Mouse (Mus musculus) spleen, adult 2 months (tissue): ENCODE data around the gene Sema6d. TPM values are rescaled to one million over a fixed set of nuclear protein-coding genes. Genes with fewer than 3 reads are reported as not detected.

ENCODE experiments used
- DNase-seq, 2 experiments: peaks; one replicate each; pipeline versions ENCODE4 v3.0.0 to v3.0.0-alpha.2; 2012 to 2021; ENCODE audit warnings: low spot score in 2 of 2, low read depth in 1 of 2
- H3K27ac ChIP-seq: fragments of 200-500 bp; 2 replicates; pipeline ENCODE4 v1.5.1; 2012; ENCODE audit warnings: low read length, inconsistent platforms; ENCODE audit not compliant: insufficient read depth
- H3K27me3 ChIP-seq: fragments of 200-500 bp; 2 replicates; pipeline ENCODE4 v1.6.1; 2012; ENCODE audit warnings: mild to moderate bottlenecking, moderate library complexity, low read length, inconsistent platforms; ENCODE audit not compliant: control insufficient read depth, insufficient read depth
- H3K36me3 ChIP-seq: fragments of 200-500 bp; 2 replicates; pipeline ENCODE4 v1.6.1; 2012; ENCODE audit warnings: mild to moderate bottlenecking, low read length, inconsistent platforms; ENCODE audit not compliant: control insufficient read depth, insufficient read depth
- H3K4me1 ChIP-seq: fragments of 200-500 bp; 2 replicates; pipeline ENCODE4 v1.6.1; 2011; ENCODE audit warnings: inconsistent platforms; ENCODE audit not compliant: control insufficient read depth, insufficient read depth, insufficient read length
- H3K4me3 ChIP-seq: fragments of 200-500 bp; 2 replicates; pipeline ENCODE4 v1.5.1; 2011; ENCODE audit warnings: mild to moderate bottlenecking, inconsistent platforms; ENCODE audit not compliant: insufficient read depth, insufficient read length; ENCODE audit errors: extremely low read depth
- CTCF ChIP-seq: fragments of 200-500 bp; IDR thresholded peaks from 2 replicates; pipeline ENCODE4 v1.5.1; 2011; ENCODE audit warnings: mild to moderate bottlenecking, inconsistent platforms; ENCODE audit not compliant: insufficient read depth, insufficient read length, insufficient replicate concordance; ENCODE audit errors: extremely low read depth
- POLR2A ChIP-seq: fragments of 200-500 bp; IDR thresholded peaks from 2 replicates; pipeline ENCODE4 v1.6.1; 2011; ENCODE audit warnings: low read depth, low read length, inconsistent platforms
- WGBS: fragments of 180-500 bp; shearing (Covaris S2); methylation state at CpG from one replicate; pipeline ENCODE4 v1.1.7; 2018; 5-methylcytosine and 5-hydroxymethylcytosine counted together
- polyA plus RNA-seq: library from polyadenylated mRNA; depleted of rRNA; stranded (reverse); fragments of >200 nt; gene quantifications from 2 replicates; pipeline ENCODE4 v1.2.3, GENCODE M21; 2012

Sema6d gene
- polyA plus RNA-seq, 1 experiment, result 8.9 TPM

DNA sequence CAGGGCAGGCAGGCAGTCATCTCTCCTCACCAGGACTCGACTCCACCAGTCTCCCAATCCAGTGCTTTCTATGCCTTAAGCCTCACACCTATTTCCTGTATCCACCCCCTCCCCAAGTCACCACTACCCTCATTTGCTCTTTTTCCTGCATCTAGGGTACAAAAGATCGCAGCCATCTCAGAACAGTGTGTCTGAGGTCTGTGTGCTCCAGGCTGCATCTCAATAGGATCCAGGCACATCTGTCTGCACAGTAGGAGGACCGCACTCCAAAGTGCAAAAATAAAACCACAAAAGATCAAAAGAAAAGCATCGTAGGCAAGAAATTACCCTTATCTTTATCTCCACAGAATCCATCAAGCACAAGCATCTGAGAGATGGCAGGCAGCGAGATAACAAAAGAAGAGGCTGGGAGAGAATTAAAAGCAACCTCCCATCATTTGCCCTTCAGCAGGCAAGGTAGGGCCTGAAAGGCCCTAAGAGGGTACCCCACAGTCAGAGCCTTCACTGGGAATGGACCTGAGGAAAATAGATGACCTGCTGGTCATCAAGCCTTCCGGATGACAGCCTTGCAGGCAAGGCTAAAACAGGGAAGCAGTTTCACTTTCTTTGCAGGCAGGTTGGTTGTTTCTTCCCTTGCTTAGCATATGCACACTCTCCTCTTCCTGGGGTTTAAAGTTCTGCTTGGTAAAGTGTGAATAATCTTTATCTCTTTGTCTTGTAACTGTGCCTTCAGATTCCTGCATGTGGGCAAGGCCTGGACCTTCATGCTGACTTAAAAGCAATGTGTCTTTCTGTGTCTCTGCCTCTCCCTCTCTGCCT is 145.7 kb downstream of the Sema6d start:
- 71% methylated on average over 6 of the region's 6 CpGs for WGBS
- no peaks in the 10 kb centered on the region for H3K27me3 ChIP-seq
- H3K4me3 ChIP-seq, result no peak overlapping the region
- TF ChIP-seq CTCF, result no peak
- TF ChIP-seq POLR2A, result no peak
- H3K4me1 ChIP-seq, result no peaks in the 10 kb centered on the region
- no peaks in the 10 kb centered on the region for H3K36me3 ChIP-seq
- H3K27ac ChIP-seq, result no peak overlapping the region
- no peak for DNase-seq

GRCm38 (mm10) chr2:124236831-124237230 is 147.1 kb downstream of the Sema6d start:
- TF ChIP-seq CTCF (no peak), POLR2A (no peak)
- H3K27me3 ChIP-seq, result no peaks in the 10 kb centered on the region
- H3K36me3 ChIP-seq, result no peaks in the 10 kb centered on the region
- WGBS, result 90% methylated on average over 1 of the region's 1 CpGs
- no peak overlapping the region for H3K27ac ChIP-seq
- H3K4me1 ChIP-seq, result no peaks in the 10 kb centered on the region
- H3K4me3 ChIP-seq, result no peak overlapping the region
- DNase-seq, result no peak

DNA sequence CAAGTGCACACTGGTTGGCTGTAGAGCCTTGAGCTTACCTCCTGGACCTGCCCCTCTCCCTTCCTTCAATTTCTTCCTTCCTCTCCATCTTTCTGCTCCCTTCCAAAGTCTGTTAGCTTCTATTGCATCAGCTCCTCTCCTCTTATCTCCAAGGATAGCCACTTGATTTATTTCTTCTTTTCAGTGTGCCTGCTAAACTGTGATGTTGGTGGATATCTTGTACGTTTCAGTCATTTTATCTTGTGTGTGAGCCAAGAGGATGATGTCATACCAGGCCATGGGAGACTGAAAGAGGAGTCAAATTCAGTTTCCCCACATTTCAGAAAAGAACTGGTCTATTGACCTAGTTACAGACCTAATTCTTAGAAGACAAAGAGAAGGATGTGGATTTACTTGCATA is 153.8 kb downstream of the Sema6d start:
- 69% methylated on average over 1 of the region's 1 CpGs for WGBS

GRCm38 (mm10) chr2:124244543-124245245 is 154.9 kb downstream of the Sema6d start:
- TF ChIP-seq POLR2A, result no peak
- no peak for TF ChIP-seq CTCF
- no peak overlapping the region for H3K27ac ChIP-seq
- H3K4me3 ChIP-seq, result no peak overlapping the region
- no peaks in the 10 kb centered on the region for H3K4me1 ChIP-seq
- WGBS, result 83% methylated on average over 4 of the region's 4 CpGs
- no peaks in the 10 kb centered on the region for H3K36me3 ChIP-seq
- no peak for DNase-seq
- no peaks in the 10 kb centered on the region for H3K27me3 ChIP-seq

More for the DNA sequence above, 153.8 kb downstream of the Sema6d start:
- H3K27ac ChIP-seq, result no peak overlapping the region
- no peaks in the 10 kb centered on the region for H3K4me1 ChIP-seq
- no peak for DNase-seq
- no peaks in the 10 kb centered on the region for H3K27me3 ChIP-seq
- H3K4me3 ChIP-seq, result no peak overlapping the region
- TF ChIP-seq CTCF, result no peak
- TF ChIP-seq POLR2A, result no peak
- no peaks in the 10 kb centered on the region for H3K36me3 ChIP-seq

DNA sequence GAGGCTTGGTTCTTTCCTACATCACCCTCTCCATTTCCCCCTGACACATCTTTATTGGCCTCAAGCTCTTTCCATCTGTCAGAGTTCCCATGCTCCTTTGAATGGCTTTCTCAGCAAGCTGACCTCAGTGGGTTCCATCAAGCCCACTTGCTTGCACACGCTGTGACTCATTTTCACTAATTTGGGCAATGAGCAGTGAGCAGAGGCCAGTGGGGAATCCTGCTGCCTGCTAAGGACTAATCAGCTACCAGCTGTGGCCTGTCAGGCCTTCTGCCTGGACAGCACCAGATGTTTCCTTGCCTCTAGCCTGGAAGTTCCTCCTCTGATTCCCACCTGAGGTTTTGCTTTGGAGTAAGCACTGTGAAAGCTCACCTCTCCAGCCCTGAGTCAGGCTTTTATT is 168.3 kb downstream of the Sema6d start:
- no peak for DNase-seq
- H3K27me3 ChIP-seq, result no peaks in the 10 kb centered on the region
- H3K4me3 ChIP-seq, result no peak overlapping the region
- no peaks in the 10 kb centered on the region for H3K36me3 ChIP-seq
- no peak overlapping the region for H3K27ac ChIP-seq
- WGBS, result 83% methylated on average over 1 of the region's 1 CpGs
- no peaks in the 10 kb centered on the region for H3K4me1 ChIP-seq
- TF ChIP-seq POLR2A, result no peak

- Histone ChIP-seq H3K27me3 (no peaks in the 10 kb centered on the region), H3K4me3 (no peak overlapping the region), H3K27ac (no peak overlapping the region), H3K4me1 (no peaks in the 10 kb centered on the region), H3K36me3 (no peaks in the 10 kb centered on the region)
- 35% methylated on average over 3 of the region's 3 CpGs for WGBS
- no peak for DNase-seq
- no peak for TF ChIP-seq POLR2A
- TF ChIP-seq CTCF, result no peak
Measured at GRCm38 (mm10) chr2:124264309-124264708, 174.5 kb downstream of the Sema6d start.

DNA sequence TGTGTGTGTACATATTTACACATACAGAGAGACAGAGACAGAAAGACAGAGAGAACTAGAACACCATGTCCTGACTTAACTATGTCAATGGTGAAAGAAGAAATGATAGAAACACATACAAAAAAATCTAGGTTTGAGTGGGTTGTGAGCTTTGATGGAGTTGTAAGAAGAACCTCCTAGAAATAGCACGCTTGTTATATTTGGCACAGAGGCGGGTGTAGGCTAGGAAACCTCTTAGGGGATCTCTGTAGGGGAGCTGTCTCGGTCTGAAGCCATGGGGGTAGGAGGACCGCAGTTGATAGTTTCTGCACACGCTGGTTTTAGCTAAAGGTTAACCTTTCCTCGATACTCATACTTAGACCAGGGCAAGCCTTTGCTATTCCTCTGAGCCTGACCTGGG is 181.4 kb downstream of the Sema6d start:
- no peak overlapping the region for H3K27ac ChIP-seq
- no peaks in the 10 kb centered on the region for H3K4me1 ChIP-seq
- no peaks in the 10 kb centered on the region for H3K27me3 ChIP-seq
- no peaks in the 10 kb centered on the region for H3K36me3 ChIP-seq
- no peak for DNase-seq
- TF ChIP-seq CTCF (no peak), POLR2A (no peak)
- H3K4me3 ChIP-seq, result no peak overlapping the region
- WGBS, result 84% methylated on average over 6 of the region's 6 CpGs
